Mouse (Mus musculus): ENCODE data around the gene Olfr569. TPM values are rescaled to one million over a fixed set of nuclear protein-coding genes. Genes with fewer than 3 reads are reported as not detected.

Olfr569 gene
- not detected for total RNA-seq (2021)

DNA sequence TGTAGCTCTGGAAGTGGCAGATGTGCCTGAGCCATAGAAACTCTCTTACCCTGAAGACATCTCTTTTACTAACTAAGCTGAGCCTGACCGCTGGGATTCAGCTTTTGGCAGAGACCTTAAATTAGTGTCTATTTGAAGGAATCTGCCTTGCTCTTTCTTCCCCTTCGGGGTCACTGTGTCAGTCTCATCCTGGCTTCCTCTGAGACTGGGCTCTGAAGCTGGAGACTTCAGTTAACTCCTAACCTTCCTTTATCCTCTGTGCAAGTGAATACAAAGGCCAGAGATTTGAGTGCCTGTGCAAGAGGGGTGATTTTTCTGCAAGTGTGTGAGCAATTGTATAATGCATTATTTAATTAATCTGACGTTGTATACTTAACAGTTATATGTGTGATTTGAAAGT, at the start of gene Olfr569:
Gene Olfr569, minus strand, starts transcription at position 101 of the 400 bp plus-strand sequence.
- no peak for DNase-seq (ENCODE audit: low spot score in 2 of 2)
- intact Hi-C loops (cut with DNase I) = no loop called here

DNA sequence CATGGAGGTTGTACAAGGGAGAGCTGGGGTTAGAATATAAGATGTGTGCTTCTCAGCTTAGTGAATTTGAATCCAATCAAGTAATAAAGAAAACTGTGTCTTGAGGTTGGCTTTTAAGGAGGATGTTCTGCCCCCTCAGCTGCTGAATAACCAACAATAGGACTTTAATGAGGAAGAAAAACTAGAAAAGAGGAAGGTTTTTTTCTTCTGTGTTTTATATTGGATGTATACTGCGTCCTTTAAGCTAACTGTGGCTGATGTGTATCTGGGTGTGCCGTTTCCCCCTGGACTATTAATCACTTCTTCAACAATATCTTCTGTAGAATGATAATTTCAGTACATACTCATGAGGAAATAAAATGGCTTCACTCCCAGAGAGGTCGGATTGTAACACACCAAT, 36.4 kb upstream of the Olfr569 start:
- no peak for DNase-seq (ENCODE audit: low spot score in 2 of 2)
- intact Hi-C loops (cut with DNase I) = no loop called here

DNA sequence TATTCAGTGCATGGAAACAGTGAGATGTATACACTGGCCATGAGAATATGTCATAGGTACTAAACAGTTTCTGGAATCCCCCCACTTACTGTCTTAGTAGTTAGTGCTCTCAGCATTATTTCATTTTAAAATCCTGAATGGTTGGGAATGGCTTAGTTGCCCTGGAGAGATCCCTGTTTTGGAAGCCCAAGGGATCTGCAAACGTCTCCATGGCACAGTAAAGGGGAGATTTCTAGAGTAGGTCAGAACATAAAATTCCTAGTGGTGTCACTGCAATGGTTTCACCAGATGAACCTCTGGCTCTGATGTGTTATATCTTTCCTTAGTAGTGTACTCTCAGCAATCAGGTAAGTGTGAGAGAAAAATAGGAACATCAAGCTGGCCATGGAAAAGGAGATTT, 33.4 kb upstream of the Olfr569 start, which contains the start of gene Olfr572:
Gene Olfr572, plus strand, starts transcription at position 301 of the 400 bp plus-strand sequence.
- intact Hi-C loops (cut with DNase I) = no loop called here
- no peak for DNase-seq (ENCODE audit: low spot score in 2 of 2)

DNA sequence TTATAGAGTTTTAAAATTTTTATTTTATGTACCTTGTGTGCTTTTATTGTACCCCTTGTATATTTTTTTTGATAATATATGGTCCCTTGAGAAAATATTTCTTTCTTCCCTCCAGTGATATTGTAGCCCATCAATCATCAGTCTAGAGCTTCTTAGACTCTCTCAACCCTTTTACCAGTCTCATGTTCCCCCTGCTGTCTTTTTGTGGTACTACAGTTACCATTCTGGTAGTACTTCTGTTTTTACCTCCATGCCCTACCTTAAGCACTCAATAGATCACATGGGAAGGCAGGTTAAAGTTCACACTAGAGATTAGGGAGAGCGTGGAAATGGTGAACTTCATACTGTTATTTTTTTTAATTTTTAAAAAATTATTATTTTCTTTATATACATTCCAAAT, 28.9 kb upstream of the Olfr569 start:
- DNase-seq (ENCODE audit: low spot score in 2 of 2) = peak in 1 of 2 experiments; percentile 38

DNA sequence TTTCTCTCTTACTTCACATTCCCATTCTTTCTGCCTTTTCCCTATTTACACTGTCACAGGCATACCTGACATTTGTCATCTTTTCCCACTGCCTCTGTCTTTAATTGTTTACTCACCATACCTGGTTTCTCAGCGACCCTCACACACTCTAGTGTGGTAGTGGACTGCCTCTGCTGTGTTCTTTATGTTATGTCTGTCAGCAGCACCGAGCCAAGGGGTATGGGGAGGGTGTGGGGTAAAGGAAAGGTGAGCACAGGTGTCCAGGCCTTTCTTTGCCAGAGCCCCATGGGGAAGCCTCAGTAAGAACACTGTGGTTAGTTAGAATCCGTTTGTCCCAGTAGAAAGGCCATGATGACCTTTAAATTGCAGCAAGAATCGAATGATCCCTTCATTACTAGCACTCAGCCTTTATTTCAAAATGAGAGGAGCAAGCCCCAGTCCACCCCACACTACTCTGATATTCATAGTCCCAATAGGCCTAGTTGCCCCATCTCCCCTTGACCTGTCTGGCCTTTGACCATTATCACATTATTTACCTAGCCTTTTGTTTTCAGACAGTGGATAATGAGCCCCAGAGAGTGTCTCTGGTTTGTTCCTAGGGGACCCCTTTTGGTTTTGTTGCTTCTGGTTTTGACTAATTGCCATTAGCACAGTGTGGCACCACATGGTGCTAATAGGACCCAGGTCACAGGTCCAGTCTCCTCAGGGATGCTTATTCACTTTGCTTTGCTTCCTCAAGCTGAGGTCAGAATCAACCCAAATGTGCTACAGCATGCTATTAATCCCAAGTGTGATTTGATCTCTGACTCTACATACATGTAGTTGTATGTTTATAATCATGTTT, 26.6 kb upstream of the Olfr569 start, which contains the start of gene Olfr571:
Gene Olfr571, minus strand, starts transcription at position 505 of the 844 bp plus-strand sequence.
- intact Hi-C loops (cut with DNase I) = loop anchor here (2.0 kb wide), 1 partner anchor 222 kb away; the partner anchor contains the start of gene Olfr557
- DNase-seq (ENCODE audit: low spot score in 2 of 2) = no peak

More for the DNA sequence above, 28.9 kb upstream of the Olfr569 start:
- intact Hi-C loops (cut with DNase I) = loop anchor here (2.0 kb wide), 1 partner anchor 407 kb away; no protein-coding TSS in a partner anchor

DNA sequence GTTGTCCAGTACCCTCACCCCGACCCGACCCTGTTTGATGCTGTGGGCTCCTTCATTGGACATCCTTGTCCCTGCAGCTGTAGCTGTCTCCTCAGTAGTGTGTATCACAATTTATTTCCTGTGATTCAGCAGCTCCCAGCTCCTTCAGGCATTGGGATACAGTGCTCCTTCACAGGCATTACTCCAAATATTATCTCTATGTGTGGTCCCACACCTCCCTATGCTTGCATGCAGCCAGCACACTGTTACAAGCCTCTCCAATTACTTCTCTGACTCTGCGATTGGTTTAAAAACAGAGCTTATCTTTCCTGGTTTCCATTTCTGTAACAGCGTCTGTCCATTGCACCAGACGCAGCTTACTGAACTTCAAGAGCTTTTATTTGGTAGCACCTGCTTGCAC, 25.7 kb upstream of the Olfr569 start:
- no peak for DNase-seq (ENCODE audit: low spot score in 2 of 2)
- intact Hi-C loops (cut with DNase I) = loop anchor here (2.0 kb wide), 1 partner anchor 222 kb away; the partner anchor contains the start of gene Olfr557

DNA sequence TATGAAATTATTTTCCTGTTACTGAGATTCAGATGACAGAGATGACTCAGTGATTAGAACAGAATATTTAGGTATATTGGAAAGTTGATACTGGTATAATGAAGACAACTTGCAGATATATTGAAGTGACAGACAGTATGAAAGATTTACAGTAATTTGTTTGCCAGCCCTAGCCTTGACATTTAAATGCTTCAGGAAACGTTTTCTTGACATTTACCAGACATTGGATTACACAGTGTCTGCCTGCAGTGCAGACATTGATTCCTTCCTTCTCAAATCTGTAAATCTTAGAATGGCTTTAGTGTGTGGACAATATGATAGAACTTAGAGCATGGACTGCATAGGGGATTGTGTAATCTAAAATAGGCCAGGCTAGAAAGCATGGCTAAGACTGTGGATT, 24.6 kb upstream of the Olfr569 start:
- DNase-seq (ENCODE audit: low spot score in 2 of 2) = no peak
- intact Hi-C loops (cut with DNase I) = no loop called here

DNA sequence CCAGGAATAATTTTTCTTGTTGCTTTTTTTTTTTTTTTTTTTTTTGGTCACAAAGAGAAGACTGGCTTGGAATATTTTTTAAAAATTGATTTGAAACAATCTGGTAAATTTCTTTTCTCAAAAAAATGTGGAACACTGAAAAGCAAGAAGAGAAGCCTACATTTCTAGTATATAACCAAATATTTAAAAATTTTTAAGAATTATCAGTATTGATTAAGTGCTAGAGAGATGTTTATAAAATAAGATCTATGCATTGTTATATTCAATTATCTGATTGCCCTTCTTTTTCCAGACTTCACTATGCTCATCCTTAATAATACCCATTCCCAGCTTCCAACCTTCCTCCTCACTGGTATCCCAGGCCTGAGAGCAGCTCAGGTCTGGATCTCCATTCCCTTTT, 13.9 kb downstream of the Olfr569 start, which contains the start of gene Olfr568:
Gene Olfr568, plus strand, starts transcription at position 301 of the 400 bp plus-strand sequence.
- DNase-seq (ENCODE audit: low spot score in 2 of 2) = no peak
- intact Hi-C loops (cut with DNase I) = no loop called here

DNA sequence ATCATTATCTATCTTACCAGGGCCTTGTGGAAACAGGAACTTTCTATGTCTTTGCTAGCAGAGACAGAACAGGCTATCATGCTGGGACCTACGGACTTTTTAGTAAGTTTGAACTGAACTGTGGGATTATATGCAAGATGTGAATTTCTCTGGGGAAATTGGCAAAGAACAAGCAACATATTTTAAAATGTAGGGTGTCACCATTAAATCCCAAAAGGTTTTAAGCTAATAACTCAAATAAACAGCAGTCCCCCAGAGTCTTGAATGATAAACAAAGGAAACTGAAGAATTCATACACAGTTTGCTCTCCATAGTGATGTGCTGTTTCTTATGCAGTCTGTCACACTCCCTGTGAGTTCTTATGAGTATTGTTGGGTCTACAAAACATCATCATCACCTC, 32.0 kb downstream of the Olfr569 start, which contains the start of gene Olfr566:
Gene Olfr566, minus strand, starts transcription at position 101 of the 400 bp plus-strand sequence.
- DNase-seq (ENCODE audit: low spot score in 2 of 2) = no peak
- intact Hi-C loops (cut with DNase I) = no loop called here

DNA sequence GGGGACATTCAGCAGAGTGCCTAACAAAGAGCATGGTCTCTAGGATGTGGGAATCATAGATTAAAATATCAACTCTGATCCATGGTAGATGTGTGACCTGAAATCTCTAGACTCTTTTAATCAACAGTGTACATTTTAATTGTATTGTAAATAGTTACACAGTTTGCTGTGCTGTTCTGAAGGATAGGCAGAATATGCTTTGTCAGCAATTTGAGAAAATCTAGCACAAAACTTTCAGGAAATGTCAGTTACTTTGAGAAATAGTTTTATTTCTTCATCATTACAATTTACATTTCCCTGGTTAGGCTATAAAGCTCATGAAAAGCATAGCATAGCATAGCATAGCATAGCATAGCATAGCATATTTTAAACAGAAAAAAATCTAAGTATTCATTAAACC, 34.9 kb downstream of the Olfr569 start:
- DNase-seq (ENCODE audit: low spot score in 2 of 2) = no peak
- intact Hi-C loops (cut with DNase I) = no loop called here

Other genes starting within 250 kb of the Olfr569 start
- not detected for gene Olfr555, start 232.1 kb downstream of the Olfr569 start, total RNA-seq (2021)
- gene Olfr556, start 226.0 kb downstream of the Olfr569 start, total RNA-seq (2021) = not detected
- 1 to 10 TPM; 4.1 to 5.3 TPM for gene Trim68, start 203.6 kb downstream of the Olfr569 start, total RNA-seq (2021)
- not detected for gene Olfr557, start 195.0 kb downstream of the Olfr569 start, total RNA-seq (2021)
- gene Olfr558, start 188.7 kb downstream of the Olfr569 start, total RNA-seq (2021) = under 1 TPM; 0.27 to 0.37 TPM
- gene Olfr33, start 171.8 kb downstream of the Olfr569 start, total RNA-seq (2021) = not detected
- not detected for gene Olfr559, start 163.4 kb downstream of the Olfr569 start, total RNA-seq (2021)
- under 1 TPM in 1 of 2 experiments, not detected in 1; 0.16 TPM for gene Olfr560, start 131.5 kb downstream of the Olfr569 start, total RNA-seq (2021)
- gene Olfr78, start 131.4 kb downstream of the Olfr569 start, total RNA-seq (2021) = under 1 TPM; 0.57 to 0.92 TPM
- not detected for gene Olfr561, start 119.7 kb downstream of the Olfr569 start, total RNA-seq (2021)
- gene Olfr564, start 87.4 kb downstream of the Olfr569 start, total RNA-seq (2021) = not detected
- gene Olfr566, start 32.1 kb downstream of the Olfr569 start, total RNA-seq (2021) = not detected
- gene Olfr568, start 13.8 kb downstream of the Olfr569 start, total RNA-seq (2021) = not detected
- gene Olfr570, start 3.7 kb upstream of the Olfr569 start, total RNA-seq (2021) = not detected
- gene Olfr571, start 26.7 kb upstream of the Olfr569 start, total RNA-seq (2021) = not detected
- not detected for gene Olfr572, start 33.5 kb upstream of the Olfr569 start, total RNA-seq (2021)
- gene Olfr573-ps1, start 51.7 kb upstream of the Olfr569 start, total RNA-seq (2021) = not detected
- gene Olfr574, start 57.6 kb upstream of the Olfr569 start, total RNA-seq (2021) = not detected
- not detected for gene Olfr575, start 67.9 kb upstream of the Olfr569 start, total RNA-seq (2021)
- gene Olfr576, start 71.8 kb upstream of the Olfr569 start, total RNA-seq (2021) = not detected
- not detected for gene Olfr577, start 85.1 kb upstream of the Olfr569 start, total RNA-seq (2021)
- gene Olfr578, start 98.4 kb upstream of the Olfr569 start, total RNA-seq (2021) = not detected
- not detected for gene Olfr582, start 147.1 kb upstream of the Olfr569 start, total RNA-seq (2021)
- gene Olfr583, start 160.4 kb upstream of the Olfr569 start, total RNA-seq (2021) = not detected
- gene Olfr584, start 191.0 kb upstream of the Olfr569 start, total RNA-seq (2021) = not detected
- not detected for gene Olfr585, start 206.8 kb upstream of the Olfr569 start, total RNA-seq (2021)
- gene Olfr586, start 234.8 kb upstream of the Olfr569 start, total RNA-seq (2021) = not detected
- gene Olfr588-ps1, start 250.0 kb upstream of the Olfr569 start, total RNA-seq (2021) = not detected

Measured in left cerebral cortex, postnatal 25 days (tissue).